Mouse (Mus musculus) heart, embryonic 13.5 days (tissue): Measurements from ENCODE around the gene Xpo1. TPM values are rescaled to one million over a fixed set of nuclear protein-coding genes. Genes with fewer than 3 reads are reported as not detected.
"Not testable (repeated sequence)": the region's sequence is repeated elsewhere in the genome, so short reads cannot be mapped to it uniquely, and the experiment has no call there.

Source experiments
- ATAC-seq: fragments of 200-750 bp; cut with Nextera tagmentation; 2 replicates; pipeline ENCODE4 v1.8.0; 2017; ENCODE audit warnings: moderate TSS enrichment; ENCODE audit not compliant: insufficient number of reproducible peaks, low FRiP score, low TSS enrichment; ENCODE audit errors: extremely low read depth
- H3K27ac ChIP-seq: fragments of 300-500 bp; sonication (generic); replicated peaks from 2 replicates; pipeline ENCODE4 v1.5.1; 2015; ENCODE audit warnings: moderate library complexity, mild to moderate bottlenecking, inconsistent platforms
- H3K27me3 ChIP-seq: fragments of 300-500 bp; sonication (generic); replicated peaks from 2 replicates; pipeline ENCODE4 v1.6.1; 2015; ENCODE audit warnings: mild to moderate bottlenecking, inconsistent platforms
- H3K36me3 ChIP-seq: fragments of 300-500 bp; sonication (generic); 2 replicates; pipeline ENCODE4 v1.6.1; 2015; ENCODE audit warnings: mild to moderate bottlenecking, inconsistent platforms
- H3K4me1 ChIP-seq: fragments of 300-500 bp; sonication (generic); 2 replicates; pipeline ENCODE4 v1.6.1; 2015; ENCODE audit warnings: inconsistent platforms
- H3K4me2 ChIP-seq: fragments of 300-500 bp; sonication (generic); 2 replicates; pipeline ENCODE4 v1.6.1; 2015; ENCODE audit warnings: inconsistent platforms, mild to moderate bottlenecking, moderate library complexity
- H3K4me3 ChIP-seq: fragments of 300-500 bp; sonication (generic); 2 replicates; pipeline ENCODE4 v1.5.1; 2015; ENCODE audit warnings: moderate library complexity, mild to moderate bottlenecking, inconsistent platforms
- H3K9ac ChIP-seq: fragments of 300-500 bp; sonication (generic); 2 replicates; pipeline ENCODE4 v1.6.1; 2015; ENCODE audit warnings: inconsistent platforms, mild to moderate bottlenecking, moderate library complexity
- H3K9me3 ChIP-seq: fragments of 300-500 bp; sonication (generic); 2 replicates; pipeline ENCODE4 v1.6.1; 2016; ENCODE audit warnings: inconsistent platforms
- WGBS: fragments of 180-500 bp; shearing (Covaris S2); methylation state at CpG from one replicate; pipeline ENCODE4 v1.1.7; 2015; ENCODE audit warnings: mixed read lengths; 5-methylcytosine and 5-hydroxymethylcytosine counted together
- polyA plus RNA-seq: library from polyadenylated mRNA; unstranded; fragments of >200 nt; fragmentation: Nextera tagmentation; extraction: Ambion mirVana; gene quantifications from 2 replicates; pipeline ENCODE4 v1.2.1, GENCODE M21; 2015

Xpo1 gene
- polyA plus RNA-seq, 1 experiment from 2014 or later: 51.9 TPM

DNA sequence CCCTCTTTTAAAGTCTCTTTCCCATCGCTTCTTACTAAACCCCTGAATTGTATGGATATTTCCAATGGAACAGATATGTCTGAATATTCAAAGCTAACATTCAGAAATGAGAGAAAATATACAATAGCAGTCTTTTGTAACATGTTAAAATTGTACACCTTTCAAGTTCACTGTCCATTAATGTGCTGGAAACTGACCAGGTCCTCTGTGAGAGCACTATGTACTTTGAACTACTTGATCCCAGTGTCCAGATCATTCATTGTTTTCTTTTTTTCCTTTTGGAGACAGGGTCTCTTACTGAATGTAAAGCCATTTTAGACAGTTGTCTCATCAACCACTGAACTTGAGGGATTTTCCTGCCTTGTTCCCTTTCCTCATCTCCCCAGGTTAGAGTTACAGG is 47.3 kb downstream of the Xpo1 start:
- no peak overlapping the region for H3K4me3 ChIP-seq
- ATAC-seq: no peak

GRCm38 (mm10) chr11:23305101-23305672 is 49.3 kb downstream of the Xpo1 start:
- H3K9me3 ChIP-seq, H3K36me3 ChIP-seq, H3K27me3 ChIP-seq, ATAC-seq: not testable (repeated sequence)
- WGBS: 39% methylated on average over 10 of the region's 10 CpGs
- H3K4me1 ChIP-seq: peaks cover 20% of the 10 kb centered on the region
- H3K9ac ChIP-seq: peak overlapping the region; percentile 99
- H3K4me3 ChIP-seq: peak overlapping the region; percentile 96
- peak overlapping the region; percentile 81 for H3K4me2 ChIP-seq
- H3K27ac ChIP-seq: peak overlapping the region; percentile 99

More for the DNA sequence above, 47.3 kb downstream of the Xpo1 start:
- H3K36me3 ChIP-seq: peaks cover 8% of the 10 kb centered on the region
- no peak overlapping the region for H3K9ac ChIP-seq
- H3K4me1 ChIP-seq: peaks cover 3% of the 10 kb centered on the region
- H3K27me3 ChIP-seq: no peaks in the 10 kb centered on the region
- 46% methylated on average over 1 of the region's 1 CpGs for WGBS
- no peaks in the 10 kb centered on the region for H3K9me3 ChIP-seq
- no peak overlapping the region for H3K4me2 ChIP-seq
- no peak overlapping the region for H3K27ac ChIP-seq

GRCm38 (mm10) chr11:23305673-23306608 is 50.1 kb downstream of the Xpo1 start:
- Histone ChIP-seq H3K4me3 (peak overlapping the region; percentile 96), H3K4me1 (peaks cover 20% of the 10 kb centered on the region), H3K27ac (peak overlapping the region; percentile 99), H3K4me2 (peak overlapping the region; percentile 81), H3K36me3 (peaks cover 8% of the 10 kb centered on the region), H3K27me3 (no peaks in the 10 kb centered on the region), H3K9ac (peak overlapping the region; percentile 99), H3K9me3 (no peaks in the 10 kb centered on the region)
- ATAC-seq: peak; percentile 95
- under 1% methylated on average over 74 of the region's 98 CpGs for WGBS

DNA sequence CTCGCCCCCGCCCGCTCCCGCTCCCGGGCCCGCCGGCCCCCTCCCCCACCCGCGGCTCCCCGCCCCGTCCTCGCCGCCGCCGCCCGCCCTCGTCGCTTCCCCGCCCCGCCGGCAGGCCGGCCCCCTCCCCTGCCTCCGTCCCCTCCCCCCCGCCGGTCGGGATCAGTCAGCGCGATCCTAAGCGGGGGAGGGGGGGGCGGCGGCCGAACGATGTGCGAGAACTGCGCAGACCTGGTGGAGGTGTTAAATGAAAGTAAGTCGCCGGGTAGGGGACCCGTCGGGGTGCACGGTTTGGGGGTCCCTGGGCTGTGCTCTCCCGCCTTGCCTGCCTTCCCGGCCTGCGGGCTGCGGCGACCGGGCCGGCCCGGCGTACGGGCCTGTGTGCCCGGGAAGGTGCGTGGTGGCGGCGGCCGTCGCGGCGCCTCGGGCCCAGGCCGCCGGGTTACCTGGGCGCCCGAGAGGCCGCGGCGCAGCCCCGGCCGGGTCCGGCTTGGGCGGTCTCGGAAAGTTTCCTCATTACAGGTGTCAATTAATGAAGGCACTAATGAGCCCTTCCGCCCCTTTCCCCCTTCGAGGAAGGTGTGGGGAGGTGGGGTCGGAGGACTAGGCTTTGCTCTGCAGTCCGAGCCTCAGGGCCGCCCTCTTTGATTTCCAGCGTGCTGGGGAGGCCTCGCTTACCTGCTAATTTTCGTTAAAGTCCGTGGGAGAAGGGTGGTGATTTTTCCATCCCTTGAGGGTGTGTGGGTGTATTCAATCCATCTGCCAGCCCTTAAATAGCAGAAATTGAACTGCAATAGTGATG is 51.1 kb downstream of the Xpo1 start, which contains the start of gene Usp34:
Usp34 (plus strand) TSS at position 132 of the 802 bp plus-strand sequence.
- peak; percentile 52 for ATAC-seq
- WGBS: under 1% methylated on average over 45 of the region's 80 CpGs
- peaks cover 20% of the 10 kb centered on the region for H3K4me1 ChIP-seq

DNA sequence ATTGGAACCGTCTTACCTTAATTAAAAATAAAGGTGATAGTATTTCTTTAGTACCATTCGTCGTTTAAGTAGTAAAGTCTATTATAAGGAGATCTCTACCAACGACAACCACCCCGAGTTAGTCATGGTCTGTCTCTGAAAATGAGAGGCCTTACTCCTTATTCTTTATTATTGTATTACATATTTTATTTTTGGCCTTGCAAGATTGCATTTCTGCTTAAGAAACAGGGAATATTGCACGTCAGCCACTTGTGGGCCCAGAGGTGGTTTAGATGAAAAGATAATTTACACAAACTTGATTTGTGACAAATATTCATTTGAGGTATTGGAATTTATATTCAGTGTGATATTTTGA is 51.7 kb downstream of the Xpo1 start:
- H3K27ac ChIP-seq: peak overlapping the region; percentile 99
- peaks cover 20% of the 10 kb centered on the region for H3K4me1 ChIP-seq
- H3K36me3 ChIP-seq: peaks cover 15% of the 10 kb centered on the region
- H3K9me3 ChIP-seq: no peaks in the 10 kb centered on the region
- peak overlapping the region; percentile 96 for H3K4me3 ChIP-seq
- peak overlapping the region; percentile 99 for H3K9ac ChIP-seq
- H3K27me3 ChIP-seq: no peaks in the 10 kb centered on the region
- ATAC-seq: no peak
- peak overlapping the region; percentile 81 for H3K4me2 ChIP-seq
- WGBS: 3% methylated on average over 6 of the region's 6 CpGs

More for the DNA sequence above, 51.1 kb downstream of the Xpo1 start, which contains the start of gene Usp34:
- peak within 1 kb of the TSS; percentile 99 for H3K27ac ChIP-seq
- H3K9ac ChIP-seq: peak within 1 kb of the TSS; percentile 99
- no peaks in the 10 kb centered on the region for H3K9me3 ChIP-seq
- peak within 1 kb of the TSS; percentile 81 for H3K4me2 ChIP-seq
- H3K4me3 ChIP-seq: peak within 1 kb of the TSS; percentile 96
- peaks cover 12% of the 10 kb centered on the region for H3K36me3 ChIP-seq
- no peaks in the 10 kb centered on the region for H3K27me3 ChIP-seq

- Histone ChIP-seq H3K4me1 (peaks cover 16% of the 10 kb centered on the region), H3K4me3 (no peak overlapping the region), H3K4me2 (no peak overlapping the region), H3K9me3 (no peaks in the 10 kb centered on the region), H3K27ac (no peak overlapping the region), H3K27me3 (no peaks in the 10 kb centered on the region), H3K36me3 (peaks cover 21% of the 10 kb centered on the region), H3K9ac (no peak overlapping the region)
- no peak for ATAC-seq
- WGBS: 29% methylated on average over 1 of the region's 1 CpGs
Measured at GRCm38 (mm10) chr11:23313496-23313895, 57.7 kb downstream of the Xpo1 start.

- H3K27ac ChIP-seq: no peak overlapping the region
- no peaks in the 10 kb centered on the region for H3K27me3 ChIP-seq
- H3K4me1 ChIP-seq: peaks cover 11% of the 10 kb centered on the region; the same call in 1 of the 2 replicates
- H3K36me3 ChIP-seq: peaks cover 10% of the 10 kb centered on the region
- 70% methylated on average over 2 of the region's 2 CpGs for WGBS
- H3K9ac ChIP-seq: no peak overlapping the region
- ATAC-seq: no peak
- H3K4me3 ChIP-seq: no peak overlapping the region
- H3K4me2 ChIP-seq: no peak overlapping the region
- H3K9me3 ChIP-seq: no peaks in the 10 kb centered on the region
Measured at GRCm38 (mm10) chr11:23329413-23329812, 73.6 kb downstream of the Xpo1 start.

DNA sequence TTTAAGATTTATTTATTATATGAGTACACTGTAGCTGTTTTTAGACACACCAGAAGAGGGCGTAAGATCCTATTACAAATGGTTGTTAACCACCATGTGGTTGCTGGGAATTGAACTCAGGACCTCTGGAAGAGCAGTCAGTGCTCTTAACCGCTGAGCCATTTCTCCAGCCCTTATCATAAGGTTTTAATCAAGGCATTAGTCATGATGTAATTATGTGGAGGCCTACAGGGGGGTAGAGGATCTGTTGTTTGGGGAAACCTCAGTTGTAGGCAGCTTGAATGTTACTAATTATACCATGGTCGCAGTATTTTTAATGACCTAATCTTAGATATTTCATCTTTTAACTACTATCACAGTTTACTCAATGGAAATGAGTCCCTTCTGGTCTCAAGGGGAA is 76.3 kb downstream of the Xpo1 start:
- WGBS: 72% methylated on average over 3 of the region's 3 CpGs
- Histone ChIP-seq H3K9ac (no peak overlapping the region), H3K27ac (no peak overlapping the region)

GRCm38 (mm10) chr11:23335160-23335559 is 79.3 kb downstream of the Xpo1 start:
- Histone ChIP-seq H3K4me3 (no peak overlapping the region), H3K27me3 (no peaks in the 10 kb centered on the region)
- WGBS: 65% methylated on average over 1 of the region's 1 CpGs

More for the DNA sequence above, 76.3 kb downstream of the Xpo1 start:
- peaks cover 21% of the 10 kb centered on the region for H3K36me3 ChIP-seq
- H3K4me3 ChIP-seq: no peak overlapping the region
- no peak for ATAC-seq
- H3K4me2 ChIP-seq: no peak overlapping the region
- no peaks in the 10 kb centered on the region for H3K9me3 ChIP-seq
- H3K27me3 ChIP-seq: no peaks in the 10 kb centered on the region
- peaks cover 11% of the 10 kb centered on the region; the same call in 1 of the 2 replicates for H3K4me1 ChIP-seq

More at GRCm38 (mm10) chr11:23335160-23335559, 79.3 kb downstream of the Xpo1 start:
- H3K4me1 ChIP-seq: peaks cover 11% of the 10 kb centered on the region; the same call in 1 of the 2 replicates
- no peak overlapping the region for H3K9ac ChIP-seq
- ATAC-seq: no peak
- H3K36me3 ChIP-seq: peaks cover 33% of the 10 kb centered on the region
- no peak overlapping the region for H3K27ac ChIP-seq
- no peaks in the 10 kb centered on the region for H3K9me3 ChIP-seq
- H3K4me2 ChIP-seq: no peak overlapping the region
